Mouse (Mus musculus): ENCODE data around the gene Pcx.
A peak's percentile ranks its signal among the peaks of the same experiment; 100 is the strongest.

The Pcx gene

DNA sequence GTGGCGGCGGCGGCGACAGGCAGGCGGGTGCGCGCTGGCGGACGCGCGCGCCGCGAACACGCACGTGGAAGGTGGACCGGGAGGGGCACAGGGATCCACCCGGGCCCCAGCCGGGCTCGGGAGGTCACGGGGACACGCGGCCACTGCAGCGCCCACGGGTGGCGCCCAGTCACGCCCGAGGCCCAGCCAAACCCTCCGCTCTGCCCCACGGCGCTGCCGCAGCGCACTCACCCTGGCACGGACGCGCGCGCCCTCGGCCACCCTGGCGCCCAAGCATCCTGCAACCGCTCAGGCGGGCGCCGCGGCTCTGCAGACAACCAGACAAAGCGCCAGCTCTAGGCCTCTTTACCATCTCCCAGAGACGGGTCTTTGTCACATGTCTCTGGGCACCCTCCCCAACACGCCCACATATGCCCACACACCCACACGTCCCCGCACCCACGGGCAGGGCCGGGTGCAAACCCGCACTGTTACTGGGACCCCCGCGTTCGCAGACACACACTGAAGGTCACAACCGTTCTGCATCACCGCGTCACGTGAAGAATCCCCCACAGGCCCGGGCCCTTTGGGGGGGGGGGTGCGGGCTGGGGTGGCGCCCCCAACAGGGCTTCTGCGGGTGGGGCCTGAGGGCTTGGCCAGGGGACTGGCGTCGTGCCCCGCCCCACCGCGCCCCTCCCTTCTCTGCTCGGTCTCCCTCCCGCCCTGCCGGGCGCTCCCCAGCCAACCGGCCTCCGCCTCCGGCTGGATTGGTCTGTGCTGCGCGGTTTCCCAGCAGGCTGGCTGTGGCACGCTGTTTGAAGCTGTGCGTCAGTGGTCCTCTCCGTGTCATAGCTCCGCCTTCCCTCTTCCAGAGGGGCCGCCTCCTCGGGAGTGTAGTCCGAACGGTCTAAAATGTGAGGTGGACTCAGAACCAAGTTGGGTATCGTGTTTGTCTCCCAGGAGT is 105.2 kb downstream of the Pcx start, which contains the start of gene Lrfn4:
Gene Lrfn4 (minus strand): TSS at position 517 of the 943 bp plus-strand sequence.
- DNase-seq (ENCODE audit: extremely low spot score, low read depth, low spot score): peak; percentile 79

DNA sequence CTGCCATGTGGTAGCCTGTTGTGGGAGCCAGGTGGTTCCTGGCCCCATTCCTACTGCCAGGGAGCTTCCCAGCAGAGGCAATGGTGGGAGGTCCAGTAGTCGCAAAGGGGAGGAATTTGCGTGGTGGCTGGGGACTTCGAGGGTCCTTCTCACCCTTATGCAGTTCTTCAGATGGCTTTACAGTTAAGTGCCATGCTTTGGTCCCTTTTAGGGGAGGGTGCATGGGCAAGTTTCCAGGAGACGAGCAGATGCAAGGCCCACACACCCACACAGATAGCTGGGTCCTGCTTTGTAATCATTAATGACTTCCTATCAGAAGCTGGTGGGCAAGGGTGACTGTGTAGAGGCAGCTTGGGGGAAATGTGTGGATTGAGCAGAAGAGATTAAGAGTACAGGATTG is 106.3 kb downstream of the Pcx start:
- no peak for DNase-seq (ENCODE audit: extremely low spot score, low read depth, low spot score)

DNA sequence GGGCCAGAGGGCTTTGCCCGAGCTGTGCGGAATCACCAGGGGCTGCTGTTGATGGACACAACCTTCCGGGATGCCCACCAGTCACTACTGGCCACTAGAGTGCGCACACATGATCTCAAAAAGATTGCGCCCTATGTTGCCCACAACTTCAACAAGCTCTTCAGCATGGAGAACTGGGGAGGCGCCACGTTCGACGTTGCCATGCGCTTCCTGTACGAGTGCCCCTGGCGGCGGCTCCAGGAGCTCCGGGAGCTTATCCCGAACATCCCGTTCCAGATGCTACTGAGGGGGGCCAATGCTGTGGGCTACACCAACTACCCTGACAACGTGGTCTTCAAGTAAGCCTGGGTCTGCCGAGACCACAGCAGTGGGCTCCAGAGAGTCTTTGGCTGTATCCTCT is 107.9 kb downstream of the Pcx start:
- no peak for DNase-seq (ENCODE audit: extremely low spot score, low read depth, low spot score)

DNA sequence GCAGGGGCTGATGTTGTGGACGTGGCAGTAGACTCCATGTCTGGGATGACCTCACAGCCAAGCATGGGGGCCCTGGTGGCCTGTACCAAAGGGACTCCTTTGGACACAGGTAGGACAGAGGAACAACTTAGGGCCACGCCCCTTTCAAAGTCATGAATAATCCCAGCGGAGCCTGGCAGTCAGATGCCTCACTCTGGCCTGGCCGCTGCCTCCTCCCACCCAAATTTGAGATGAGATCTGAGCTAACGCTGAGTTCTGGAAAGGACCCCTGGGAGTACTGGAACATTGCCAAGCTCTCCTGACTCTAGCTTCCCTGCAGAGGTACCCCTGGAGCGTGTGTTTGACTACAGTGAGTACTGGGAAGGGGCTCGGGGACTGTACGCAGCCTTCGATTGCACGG is 109.2 kb downstream of the Pcx start:
- DNase-seq (ENCODE audit: extremely low spot score, low read depth, low spot score): no peak

DNA sequence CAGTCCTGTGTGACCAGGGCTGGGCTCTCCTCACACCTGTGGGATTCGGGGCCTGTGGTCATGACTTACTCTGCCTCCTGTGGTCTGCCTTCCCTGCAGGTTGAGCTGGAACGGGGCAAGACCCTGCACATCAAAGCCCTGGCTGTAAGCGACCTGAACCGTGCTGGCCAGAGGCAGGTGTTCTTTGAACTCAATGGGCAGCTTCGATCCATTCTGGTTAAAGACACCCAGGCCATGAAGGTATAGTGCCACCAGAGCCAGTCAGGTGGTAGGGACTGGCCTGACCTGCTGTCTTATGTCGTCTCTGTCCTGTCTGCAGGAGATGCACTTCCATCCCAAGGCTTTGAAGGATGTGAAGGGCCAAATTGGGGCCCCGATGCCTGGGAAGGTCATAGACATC is 110.4 kb downstream of the Pcx start:
- no peak for DNase-seq (ENCODE audit: extremely low spot score, low read depth, low spot score)

DNA sequence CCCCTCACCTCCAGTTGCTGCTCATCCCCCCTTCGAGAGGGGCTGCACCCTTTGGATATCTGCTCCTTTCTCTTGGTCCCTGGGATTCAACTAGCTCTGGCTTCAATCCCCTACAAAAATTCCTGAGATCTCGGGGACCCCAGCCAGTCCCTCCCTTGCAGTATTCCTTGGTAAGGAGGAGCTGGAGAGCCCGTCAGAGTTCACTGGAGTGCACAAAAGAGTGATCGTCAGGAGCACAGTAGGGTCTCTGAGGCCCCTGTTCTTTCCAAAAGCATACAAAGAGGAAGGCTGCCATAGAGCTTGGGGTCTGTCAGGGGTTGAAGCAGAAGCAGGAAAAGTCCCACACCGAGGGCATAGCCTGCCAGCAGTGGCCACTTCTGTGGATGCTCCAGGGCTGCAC is 112.5 kb downstream of the Pcx start:
- no peak for DNase-seq (ENCODE audit: extremely low spot score, low read depth, low spot score)

DNA sequence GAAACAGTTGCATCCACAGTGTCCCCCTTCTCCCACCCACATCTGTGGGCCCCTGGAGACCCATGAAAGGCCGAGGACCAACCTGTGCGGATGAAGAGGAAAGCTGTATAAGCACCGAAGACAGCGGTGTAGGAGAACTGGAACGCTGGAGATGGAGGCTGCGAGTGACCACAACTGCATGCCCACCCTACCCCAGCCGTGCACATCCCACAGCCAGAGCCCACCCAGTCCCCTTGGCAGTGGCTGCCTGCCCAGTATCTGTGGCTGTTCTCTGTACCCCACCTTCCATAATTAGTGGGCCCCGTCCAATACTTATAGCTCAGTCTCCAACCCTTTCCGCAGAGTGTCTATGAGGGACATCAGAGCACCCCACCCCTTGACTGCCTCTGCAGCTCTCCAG is 113.1 kb downstream of the Pcx start:
- no peak for DNase-seq (ENCODE audit: extremely low spot score, low read depth, low spot score)

DNA sequence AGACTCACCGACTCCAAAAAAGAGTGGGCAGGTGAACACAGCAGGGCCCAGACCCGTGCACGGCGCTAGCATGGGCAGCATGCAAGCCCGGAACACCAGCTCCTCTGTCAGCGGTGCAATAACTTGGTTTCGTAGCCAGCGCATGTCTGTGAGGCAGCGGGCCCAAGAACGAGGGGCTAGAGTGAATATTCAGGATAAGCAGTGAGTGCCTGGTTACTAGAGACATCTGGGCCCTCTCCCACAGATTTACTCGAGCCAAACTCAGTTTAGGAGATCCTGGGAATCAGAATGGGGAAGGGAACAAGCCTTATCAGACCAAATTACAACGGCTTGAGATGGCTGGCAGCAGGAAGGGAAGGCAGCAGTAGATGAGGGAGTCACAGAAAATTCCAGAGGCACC is 113.7 kb downstream of the Pcx start:
- no peak for DNase-seq (ENCODE audit: extremely low spot score, low read depth, low spot score)

DNA sequence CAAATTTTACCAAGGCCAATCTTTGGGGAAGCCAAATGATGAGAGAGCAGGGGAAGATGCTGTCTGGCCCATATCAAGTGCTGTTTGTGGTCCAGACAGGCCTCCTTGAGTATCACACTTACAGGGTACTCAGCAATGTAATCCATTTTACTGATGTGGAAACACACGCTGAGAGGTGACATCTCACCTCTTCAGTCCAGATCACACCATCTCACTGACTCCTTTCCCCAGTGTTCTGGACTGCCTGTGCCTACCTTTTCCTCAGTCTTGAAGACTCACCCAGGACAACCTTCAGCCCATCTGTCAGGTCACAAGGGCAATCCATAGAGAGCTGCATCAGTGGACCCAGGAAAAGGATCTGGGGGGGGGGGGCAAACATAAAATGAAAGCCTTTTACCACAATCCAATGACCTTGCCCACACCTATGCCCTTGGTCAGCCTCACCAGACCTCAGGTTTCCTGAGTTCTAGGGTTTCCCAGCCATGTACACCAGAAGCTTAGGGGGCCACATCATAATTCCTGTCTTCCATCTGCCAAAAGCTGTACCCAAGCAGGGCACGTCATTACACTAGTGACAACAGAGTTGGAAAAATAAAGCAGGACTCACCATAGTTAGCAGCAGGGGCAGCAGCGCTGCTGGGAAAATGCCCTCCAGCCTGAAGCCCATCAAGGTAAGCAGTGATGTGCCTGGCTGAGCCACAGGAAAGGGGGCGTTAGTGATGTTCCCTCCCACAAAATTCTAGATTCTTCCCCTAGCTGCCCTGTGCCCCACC is 114.3 kb downstream of the Pcx start:
- DNase-seq (ENCODE audit: extremely low spot score, low read depth, low spot score): no peak

DNA sequence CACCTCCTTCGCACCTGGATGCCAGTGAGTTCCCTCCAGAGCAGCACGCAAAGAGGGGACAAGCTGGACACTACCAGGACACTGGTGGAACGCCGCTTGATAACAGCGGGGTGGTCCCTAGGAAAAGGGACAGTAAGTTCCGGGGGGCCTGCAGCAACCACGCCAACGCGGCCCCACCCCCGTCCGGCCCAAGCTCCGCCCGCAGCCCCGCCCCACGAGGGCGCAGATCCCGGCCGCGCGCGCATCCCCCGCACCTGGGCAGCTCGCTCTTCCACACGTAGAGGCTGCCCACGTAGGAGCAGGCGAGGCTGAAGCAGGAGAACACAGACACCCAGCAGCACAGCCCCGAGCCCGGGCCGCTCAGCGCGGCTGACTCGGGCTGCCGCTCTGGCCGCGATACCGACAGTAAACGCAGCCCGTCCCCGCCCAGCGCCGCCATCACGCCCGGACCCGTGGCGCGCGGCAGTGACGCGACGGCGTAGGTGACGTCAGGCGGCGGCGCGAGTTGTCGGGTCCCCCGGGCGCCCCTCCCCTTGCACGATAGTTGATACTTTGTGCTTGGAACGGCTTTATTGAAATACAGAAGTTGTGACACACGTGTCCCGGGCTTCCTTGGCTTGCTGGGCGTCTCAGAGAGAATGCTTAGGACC is 115.0 kb downstream of the Pcx start, which contains the start of gene Rce1:
Gene Rce1 (minus strand): TSS at position 463 of the 650 bp plus-strand sequence.
- no peak for DNase-seq (ENCODE audit: extremely low spot score, low read depth, low spot score)

DNA sequence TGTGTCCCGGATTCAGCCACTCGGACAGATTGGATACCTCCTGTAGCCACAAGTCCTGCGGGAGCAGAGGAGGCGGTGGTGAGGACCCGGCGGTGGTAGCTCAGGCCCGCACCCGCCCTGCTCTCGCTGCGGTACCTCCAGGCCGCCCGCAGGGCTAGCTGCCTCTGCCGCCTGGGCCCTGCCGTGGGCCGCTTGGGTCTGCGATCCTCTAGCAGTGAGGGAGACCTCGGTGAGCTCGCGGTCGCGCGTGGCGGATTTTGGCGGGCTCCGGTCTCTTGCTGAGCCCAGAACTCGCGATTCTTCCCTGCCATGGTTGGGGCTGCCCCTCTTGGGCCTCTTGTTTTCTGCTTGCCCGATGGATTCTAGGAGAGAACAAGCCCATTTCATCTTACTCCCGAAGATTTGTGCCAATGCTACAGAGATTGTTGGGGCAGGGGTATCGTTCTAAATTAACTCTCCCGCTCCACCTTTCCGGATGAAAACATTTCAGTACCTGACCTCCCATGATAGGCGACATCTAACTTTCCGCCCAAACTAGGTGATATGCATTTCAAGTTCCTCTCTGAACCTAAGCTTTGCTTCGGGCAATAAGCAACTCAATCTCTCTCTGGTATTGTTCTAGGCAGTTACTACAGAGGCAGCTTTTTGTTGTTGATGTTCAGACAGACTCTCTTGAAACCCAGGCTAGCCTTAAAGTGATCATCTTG is 115.7 kb downstream of the Pcx start:
- no peak for DNase-seq (ENCODE audit: extremely low spot score, low read depth, low spot score)

DNA sequence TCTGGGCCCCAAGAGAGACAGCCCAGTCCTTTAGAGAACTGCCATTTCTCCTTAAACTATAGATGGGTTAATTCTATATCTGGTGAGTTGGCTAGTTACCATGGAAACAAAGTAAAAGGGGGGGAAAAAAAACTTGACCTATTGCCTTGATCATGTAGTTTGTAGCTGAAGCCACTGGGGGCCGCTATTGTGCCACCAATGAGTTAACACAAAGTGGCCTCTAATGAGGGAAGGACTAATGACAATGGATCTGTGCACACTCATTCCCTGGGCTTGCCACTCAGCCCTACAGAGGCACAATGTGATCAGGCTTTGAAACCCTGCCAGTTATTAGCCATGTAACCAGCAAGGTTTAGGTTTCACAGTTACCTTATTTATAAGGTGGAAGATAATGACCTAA is 118.5 kb downstream of the Pcx start:
- DNase-seq (ENCODE audit: extremely low spot score, low read depth, low spot score): peak; percentile 42

DNA sequence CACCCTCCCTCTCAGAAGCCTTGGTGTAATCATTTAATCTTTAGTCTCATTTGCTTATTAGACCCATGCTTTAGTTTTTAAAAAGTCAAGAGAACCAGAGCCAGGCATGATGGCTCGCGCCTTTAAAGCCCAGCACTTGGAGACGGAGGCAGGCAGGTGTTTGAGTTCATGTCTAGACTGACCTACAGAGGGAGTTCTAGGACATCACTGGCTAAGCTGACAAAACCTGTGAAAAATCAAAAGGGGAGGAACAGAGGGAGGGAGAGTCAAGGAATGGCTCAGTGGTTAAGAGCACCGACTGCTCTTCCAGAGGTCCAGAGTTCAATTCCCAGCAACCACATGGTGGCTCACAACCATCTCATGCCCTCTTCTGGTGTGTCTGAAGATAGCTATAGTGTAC is 125.7 kb downstream of the Pcx start:
- no peak for DNase-seq (ENCODE audit: extremely low spot score, low read depth, low spot score)

DNA sequence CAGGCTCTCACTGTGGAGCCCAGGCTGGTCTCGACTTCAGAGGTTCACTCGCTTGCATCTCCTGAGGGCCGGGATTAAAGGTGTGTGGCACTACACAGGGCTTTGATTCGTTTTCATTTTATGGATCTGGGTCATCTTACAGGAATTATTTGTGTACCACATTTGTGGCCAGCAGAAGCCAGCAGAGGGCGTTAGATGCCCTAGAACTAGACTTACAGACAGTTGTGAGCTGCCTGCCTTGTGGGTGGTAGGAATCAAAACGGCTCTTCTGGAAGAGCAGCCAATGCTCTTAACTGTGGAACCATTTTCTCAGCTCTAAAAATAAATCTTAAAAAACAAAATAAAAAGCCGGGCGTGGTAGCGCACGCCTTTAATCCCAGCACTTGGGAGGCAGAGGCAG is 134.0 kb downstream of the Pcx start:
- DNase-seq (ENCODE audit: extremely low spot score, low read depth, low spot score): no peak

DNA sequence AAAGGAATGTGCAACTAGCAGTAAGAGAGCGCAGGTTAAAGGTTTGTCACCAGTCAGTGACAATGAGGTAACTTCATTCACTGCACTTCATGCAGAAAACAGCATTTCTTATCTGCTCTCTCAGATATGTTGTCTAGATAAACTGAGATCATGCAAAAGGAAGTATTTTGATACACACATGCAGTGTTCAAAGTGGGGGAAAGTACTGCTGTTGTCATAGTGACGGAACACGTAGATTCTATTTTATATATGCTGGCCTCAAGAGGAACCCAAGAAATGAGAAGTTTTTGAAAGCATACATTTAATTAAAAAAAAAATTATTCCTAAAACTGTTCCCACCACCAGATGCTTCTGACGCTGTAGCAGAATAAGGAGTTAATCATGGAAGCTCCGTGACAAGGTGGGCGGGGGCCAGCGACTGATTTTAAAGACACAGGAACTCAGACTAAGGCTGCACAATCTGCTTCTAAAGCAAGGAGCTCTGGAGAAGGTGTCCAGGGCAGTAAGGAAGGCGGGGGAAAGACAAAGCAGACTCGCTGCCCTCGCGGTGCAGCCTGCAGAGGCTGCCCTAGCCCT is 136.7 kb downstream of the Pcx start:
- no peak for DNase-seq (ENCODE audit: extremely low spot score, low read depth, low spot score)

DNA sequence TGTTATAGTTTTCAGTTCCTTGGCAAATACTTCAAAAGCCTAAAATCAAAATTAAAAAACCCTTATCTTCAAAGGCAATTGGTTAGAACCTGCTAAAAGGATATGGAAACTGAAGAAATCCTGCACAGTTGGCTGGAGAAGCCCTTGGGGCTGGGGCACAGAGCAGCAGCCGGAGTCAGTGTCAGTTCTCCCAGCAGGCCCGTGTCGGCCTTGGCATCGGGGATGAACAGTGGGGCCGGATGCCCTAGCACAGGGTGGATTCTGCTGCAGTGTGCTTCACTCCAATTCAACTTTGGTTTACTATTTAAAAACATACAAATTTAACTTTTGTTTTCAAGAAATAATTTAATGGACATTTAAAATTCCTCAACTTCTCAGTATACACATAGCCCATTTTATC is 147.9 kb downstream of the Pcx start:
- DNase-seq (ENCODE audit: extremely low spot score, low read depth, low spot score): no peak

DNA sequence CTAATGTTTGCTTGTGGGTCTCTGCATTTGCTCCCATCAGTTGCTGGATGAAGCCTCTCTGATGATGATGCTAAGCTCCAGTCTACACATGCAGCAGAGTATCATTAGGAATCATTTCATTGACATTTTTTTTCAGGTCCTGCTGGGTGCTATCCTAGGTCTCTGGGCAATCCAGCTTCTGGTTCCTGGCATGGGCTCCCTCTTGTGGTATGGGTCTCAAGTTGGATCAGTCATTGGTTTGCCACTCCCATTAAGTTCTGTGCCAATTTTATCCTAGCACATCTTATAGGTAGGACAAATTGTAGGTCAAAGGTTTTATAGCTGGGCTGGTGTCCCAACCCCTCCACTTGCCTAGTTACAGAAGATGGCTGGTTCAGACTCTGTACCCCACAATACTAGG is 156.5 kb downstream of the Pcx start:
- DNase-seq (ENCODE audit: extremely low spot score, low read depth, low spot score): no peak

DNA sequence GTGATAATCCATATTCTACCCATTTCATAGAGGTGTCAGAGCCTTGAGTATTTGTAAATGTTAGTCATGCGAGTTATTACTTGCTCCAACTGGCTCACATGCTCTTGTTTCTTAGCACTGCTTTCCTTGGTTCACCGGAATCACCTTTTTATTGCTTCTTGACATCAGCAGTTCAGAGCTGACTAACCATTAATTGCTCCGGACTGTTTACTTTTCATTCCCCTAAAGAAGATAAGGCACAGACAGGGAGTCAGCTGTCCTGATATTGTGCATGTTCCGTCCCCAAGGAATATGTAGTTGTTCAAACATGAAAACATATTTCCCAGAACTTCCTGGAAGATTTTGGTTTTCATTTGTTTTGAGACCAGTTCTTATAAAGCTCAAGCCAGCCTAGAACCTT is 160.5 kb downstream of the Pcx start:
- DNase-seq (ENCODE audit: extremely low spot score, low read depth, low spot score): no peak
